In the genomic region with DNA sequence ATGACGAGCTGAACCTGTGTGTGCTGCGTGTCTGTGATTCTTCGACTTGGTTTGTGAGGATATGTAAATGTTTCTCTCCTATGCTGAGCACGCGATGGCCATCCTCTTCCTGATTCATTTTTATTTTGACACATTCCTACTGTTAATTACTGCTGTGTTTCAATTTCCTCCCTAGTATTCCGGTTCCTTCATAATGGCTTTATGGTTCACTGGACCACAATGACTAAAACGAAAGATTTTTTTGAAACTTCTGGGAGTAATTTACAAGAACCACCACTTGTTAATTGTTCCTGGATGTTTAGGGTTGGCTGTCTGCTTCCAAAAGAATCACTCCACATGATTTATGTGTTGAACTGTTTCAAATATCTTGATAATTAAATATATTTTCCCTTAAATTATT, we compare ENCODE assay signal across 26 mouse cellular contexts.
"Had no signal": no experiment of that assay in that cellular context is flagged by ENCODE, and none has a peak within 500 bp of the region (broad histone marks: within the 10 kb centered on the region; RNA-seq: fewer than 3 reads in every experiment).

No protein-coding gene starts in this region.

- H3K27ac ChIP-seq: heart, adult 2 months; heart, embryonic 10.5 days; hindbrain, embryonic 10.5 days; hindbrain, embryonic 12.5 days; hindbrain, embryonic 14.5 days; intestine, embryonic 15.5 days; kidney, embryonic 15.5 days; kidney, postnatal 0 days; limb, embryonic 13.5 days; limb, embryonic 15.5 days; liver, embryonic 12.5 days had no signal

- H3K9me3 ChIP-seq: heart, embryonic 10.5 days; heart, embryonic 12.5 days; hindbrain, embryonic 10.5 days; hindbrain, embryonic 12.5 days; intestine, embryonic 15.5 days; kidney, embryonic 15.5 days; limb, embryonic 13.5 days; limb, embryonic 15.5 days; liver, embryonic 12.5 days had no signal

- H3K9ac ChIP-seq: forebrain, postnatal 0 days; heart, embryonic 12.5 days; hindbrain, embryonic 12.5 days; hindbrain, embryonic 14.5 days; intestine, embryonic 15.5 days; kidney, embryonic 15.5 days; limb, embryonic 13.5 days; limb, embryonic 15.5 days; liver, embryonic 12.5 days had no signal

- H3K4me1 ChIP-seq: heart, embryonic 10.5 days; heart, embryonic 12.5 days; hindbrain, embryonic 10.5 days; hindbrain, embryonic 12.5 days; intestine, embryonic 15.5 days; limb, embryonic 15.5 days; liver, embryonic 12.5 days had no signal

- H3K4me2 ChIP-seq: heart, embryonic 12.5 days; hindbrain, embryonic 12.5 days; hindbrain, embryonic 14.5 days; intestine, embryonic 15.5 days; kidney, embryonic 15.5 days; limb, embryonic 13.5 days; limb, embryonic 15.5 days; liver, embryonic 12.5 days had no signal

- DNase-seq: forebrain, postnatal 0 days; gastrocnemius, postnatal 10 days; gastrocnemius, postnatal 25 days; heart, adult 2 months; heart, postnatal 10 days; heart, postnatal 4 days; kidney, adult 18-20 months; kidney, adult 9 months; kidney, postnatal 14 days; kidney, postnatal 36 days; layer of hippocampus, adult 9-11 months; layer of hippocampus, postnatal 36 days had no signal

- ATAC-seq: forebrain, postnatal 0 days; hindbrain, embryonic 16.5 days; inflammation-experienced regulatory T-cells, adult 6 months; intestine, embryonic 15.5 days; intestine, postnatal 0 days; liver, embryonic 12.5 days had no signal

- H3K4me3 ChIP-seq: heart, adult 2 months; heart, embryonic 10.5 days; heart, embryonic 12.5 days; hindbrain, embryonic 10.5 days; hindbrain, embryonic 12.5 days; intestine, embryonic 15.5 days; kidney, embryonic 15.5 days; limb, embryonic 13.5 days; limb, embryonic 15.5 days; liver, embryonic 12.5 days had no signal

- H3K36me3 ChIP-seq: heart, embryonic 10.5 days; heart, embryonic 12.5 days; hindbrain, embryonic 10.5 days; hindbrain, embryonic 12.5 days; intestine, embryonic 15.5 days; kidney, embryonic 15.5 days; limb, embryonic 13.5 days; limb, embryonic 15.5 days; liver, embryonic 12.5 days had no signal

- H3K27me3 ChIP-seq: hindbrain, embryonic 12.5 days; intestine, embryonic 15.5 days; kidney, embryonic 15.5 days; limb, embryonic 13.5 days; limb, embryonic 15.5 days; liver, embryonic 12.5 days had no signal
